8 mouse cellular contexts compared by ENCODE assay signal in genomic region chr16:23127311-23127672, GRCm38 (mm10). TPM values are rescaled to one million over a fixed set of nuclear protein-coding genes. Genes with fewer than 3 reads are reported as not detected.
DNase-seq lines count a peak whose midpoint lies in the region; ATAC-seq and TF ChIP-seq lines count a peak whose summit lies in the region.

No protein-coding gene starts in this region.

- no peak for ATAC-seq in embryonic facial prominence, embryonic 15.5 days (ENCODE audit: insufficient number of reproducible peaks, low FRiP score, low TSS enrichment, low read depth)
- ATAC-seq in intestine, embryonic 16.5 days = peak; percentile 31
- ATAC-seq in neural tube, embryonic 12.5 days (ENCODE audit: low FRiP score, low read depth) = no peak; the same call in 1 of the 2 replicates
- ATAC-seq in frontal cortex, adult (ENCODE audit: low TSS enrichment) = no peak

- no peak for TF ChIP-seq CTCF in lung, adult 2 months (IDR thresholded peaks at IDR 0.05; ENCODE audit: insufficient read depth, low read length)

- no peaks in the 10 kb centered on the region for H3K9me3 ChIP-seq in embryonic facial prominence, embryonic 15.5 days (replicated peaks)
- no peaks in the 10 kb centered on the region for H3K9me3 ChIP-seq in intestine, embryonic 16.5 days (ENCODE audit: control insufficient read depth, low read length)
- H3K9me3 ChIP-seq in neural tube, embryonic 12.5 days = no peaks in the 10 kb centered on the region

- H3K4me2 ChIP-seq in embryonic facial prominence, embryonic 15.5 days (replicated peaks) = peak overlapping the region; percentile 84
- H3K4me2 ChIP-seq in intestine, embryonic 16.5 days (ENCODE audit: low read depth, low read length) = peak overlapping the region; percentile 88
- peak overlapping the region; percentile 79 for H3K4me2 ChIP-seq in neural tube, embryonic 12.5 days (replicated peaks)

- H3K4me1 ChIP-seq in lung, adult 2 months (ENCODE audit: control insufficient read depth, insufficient read depth, low read length) = peaks cover 4% of the 10 kb centered on the region; the same call in 1 of the 2 replicates
- peaks cover 16% of the 10 kb centered on the region for H3K4me1 ChIP-seq in embryonic facial prominence, embryonic 15.5 days
- H3K4me1 ChIP-seq in intestine, embryonic 16.5 days (ENCODE audit: control insufficient read depth, insufficient read depth, low read length) = peaks cover 11% of the 10 kb centered on the region
- H3K4me1 ChIP-seq in neural tube, embryonic 12.5 days = peaks cover 19% of the 10 kb centered on the region

- no peaks in the 10 kb centered on the region for H3K27me3 ChIP-seq in embryonic facial prominence, embryonic 15.5 days
- no peaks in the 10 kb centered on the region for H3K27me3 ChIP-seq in intestine, embryonic 16.5 days (replicated peaks; ENCODE audit: control insufficient read depth, insufficient read depth, low read length)
- H3K27me3 ChIP-seq in neural tube, embryonic 12.5 days (replicated peaks) = no peaks in the 10 kb centered on the region

- TF ChIP-seq POLR2A in lung, adult 2 months (IDR thresholded peaks at IDR 0.05; ENCODE audit: borderline replicate concordance, extremely low read depth, low read depth, low read length) = no peak

- no peak for DNase-seq in lung, adult 2 months
- no peak for DNase-seq in lung, postnatal 25 days (ENCODE audit: low spot score)
- DNase-seq in layer of hippocampus, postnatal 36 days = no peak
- DNase-seq in gastrocnemius, postnatal 4 days (ENCODE audit: low spot score in 2 of 2) = no peak

- H3K9ac ChIP-seq in embryonic facial prominence, embryonic 15.5 days = peak overlapping the region; percentile 82
- peak overlapping the region; percentile 85 for H3K9ac ChIP-seq in intestine, embryonic 16.5 days (ENCODE audit: low read depth, low read length)
- H3K9ac ChIP-seq in neural tube, embryonic 12.5 days = peak overlapping the region; percentile 87

- H3K4me3 ChIP-seq in lung, adult 2 months (replicated peaks; ENCODE audit: extremely low read depth, low read depth, low read length) = peak overlapping the region; percentile 97
- peak overlapping the region; percentile 69 for H3K4me3 ChIP-seq in embryonic facial prominence, embryonic 15.5 days (replicated peaks)
- H3K4me3 ChIP-seq in intestine, embryonic 16.5 days (ENCODE audit: low read length) = peak overlapping the region; percentile 60
- H3K4me3 ChIP-seq in neural tube, embryonic 12.5 days = peak overlapping the region; percentile 74

- WGBS in lung, adult 2 months = 0% methylated on average over 4 of the region's 4 CpGs
- 0% methylated on average over 4 of the region's 4 CpGs for WGBS in embryonic facial prominence, embryonic 15.5 days
- WGBS in intestine, embryonic 16.5 days = 2% methylated on average over 4 of the region's 4 CpGs
- 2% methylated on average over 4 of the region's 4 CpGs for whole genome bisulfite sequencing in neural tube, embryonic 12.5 days

- H3K27ac ChIP-seq in embryonic facial prominence, embryonic 15.5 days (replicated peaks) = peak overlapping the region; percentile 97
- H3K27ac ChIP-seq in intestine, embryonic 16.5 days (ENCODE audit: low read length) = peak overlapping the region; percentile 93
- peak overlapping the region; percentile 92; the same call in 1 of the 2 replicates for H3K27ac ChIP-seq in neural tube, embryonic 12.5 days

- H3K36me3 ChIP-seq in embryonic facial prominence, embryonic 15.5 days = peaks cover 11% of the 10 kb centered on the region; the same call in 1 of the 2 replicates
- peaks cover 3% of the 10 kb centered on the region for H3K36me3 ChIP-seq in intestine, embryonic 16.5 days (ENCODE audit: control insufficient read depth, insufficient read depth, low read length)
- peaks cover 16% of the 10 kb centered on the region for H3K36me3 ChIP-seq in neural tube, embryonic 12.5 days

RNA-seq across cellular contexts. Expression of gene Rfc4, which starts 0.2 kb away (rescaled TPM):
- polyA plus RNA-seq in lung, adult 2 months (2012; rRNA removed) = 0.15 and 0.57 TPM in 2 replicates
- polyA plus RNA-seq in embryonic facial prominence, embryonic 15.5 days (2015; fragmentation: Nextera tagmentation; extraction: Ambion mirVana) = 83.0 and 86.0 TPM in 2 replicates
- 88.3 and 107 TPM in 2 replicates for polyA plus RNA-seq in intestine, embryonic 16.5 days (2015; fragmentation: Nextera tagmentation; extraction: Ambion mirVana)
- 106 and 112 TPM in 2 replicates for polyA plus RNA-seq in neural tube, embryonic 12.5 days (2016; fragmentation: Nextera tagmentation; extraction: Ambion mirVana)
- 1 to 10 TPM; 3.3 to 4.2 TPM for total RNA-seq in layer of hippocampus, postnatal 36 days (2021)
- total RNA-seq in gastrocnemius, postnatal 4 days (2021) = 10 to 100 TPM; 16.2 to 16.4 TPM

RNA-seq across cellular contexts. Expression of gene Adipoq, which starts 19.0 kb away (rescaled TPM):
- polyA plus RNA-seq in lung, adult 2 months (2012; rRNA removed) = 19.3 and 57.0 TPM in 2 replicates
- 0.13 and 0.25 TPM in 2 replicates for polyA plus RNA-seq in embryonic facial prominence, embryonic 15.5 days (2015; fragmentation: Nextera tagmentation; extraction: Ambion mirVana)
- not detected in 2 replicates for polyA plus RNA-seq in intestine, embryonic 16.5 days (2015; fragmentation: Nextera tagmentation; extraction: Ambion mirVana)
- not detected in 2 replicates for polyA plus RNA-seq in neural tube, embryonic 12.5 days (2016; fragmentation: Nextera tagmentation; extraction: Ambion mirVana)
- not detected for total RNA-seq in layer of hippocampus, postnatal 36 days (2021)
- 10 to 100 TPM; 35.8 to 82.7 TPM for total RNA-seq in gastrocnemius, postnatal 4 days (2021)

RNA-seq across cellular contexts. Expression of gene Eif4a2, which starts 20.0 kb away (rescaled TPM):
- polyA plus RNA-seq in lung, adult 2 months (2012; rRNA removed) = 71.3 and 141 TPM in 2 replicates
- 231 and 236 TPM in 2 replicates for polyA plus RNA-seq in embryonic facial prominence, embryonic 15.5 days (2015; fragmentation: Nextera tagmentation; extraction: Ambion mirVana)
- polyA plus RNA-seq in intestine, embryonic 16.5 days (2015; fragmentation: Nextera tagmentation; extraction: Ambion mirVana) = 193 TPM in 2 replicates
- 223 and 248 TPM in 2 replicates for polyA plus RNA-seq in neural tube, embryonic 12.5 days (2016; fragmentation: Nextera tagmentation; extraction: Ambion mirVana)
- total RNA-seq in layer of hippocampus, postnatal 36 days (2021) = 100 to 1,000 TPM; 900 to 999 TPM
- 100 to 1,000 TPM; 274 to 300 TPM for total RNA-seq in gastrocnemius, postnatal 4 days (2021)

Comparison
In these comparisons a context has a peak if more than half of its experiments do, and no peak if none do; other contexts are left out.
1. RNA of gene Rfc4, which starts 0.2 kb away (polyA plus RNA-seq): 106 to 112 TPM in neural tube, embryonic 12.5 days, 88.3 to 107 TPM in intestine, embryonic 16.5 days and 83.0 to 86.0 TPM in embryonic facial prominence, embryonic 15.5 days; 0.15 to 0.57 TPM in lung, adult 2 months; every median in the first group is over 10 times any median in the second.
2. RNA of gene Adipoq, which starts 19.0 kb away (polyA plus RNA-seq): 19.3 to 57.0 TPM in lung, adult 2 months; 0.13 to 0.25 TPM in embryonic facial prominence, embryonic 15.5 days, not detected in intestine, embryonic 16.5 days and not detected in neural tube, embryonic 12.5 days; every median in the first group is over 10 times any median in the second.
3. Peak in every context shown above with its lines, with median percentiles within 50 percentile points of each other: H3K4me3 ChIP-seq, H3K27ac ChIP-seq, H3K4me2 ChIP-seq and H3K9ac ChIP-seq.